Mouse (Mus musculus): ENCODE data around the gene Selplg. TPM values are rescaled to one million over a fixed set of nuclear protein-coding genes. Genes with fewer than 3 reads are reported as not detected.
A peak's percentile ranks its signal among the peaks of the same experiment; 100 is the strongest.

The Selplg gene
- total RNA-seq, 2 experiments from 2014 or later: 1.5 to 2.7 TPM

GRCm38 (mm10) chr5:113775585-113775984 lies 56.9 kb downstream of the Selplg start:
- intact Hi-C loops (cut with DNase I): loop anchor here (10.0 kb wide), 1 partner anchor 169 kb away; no protein-coding TSS in a partner anchor
- no peak for DNase-seq

DNA sequence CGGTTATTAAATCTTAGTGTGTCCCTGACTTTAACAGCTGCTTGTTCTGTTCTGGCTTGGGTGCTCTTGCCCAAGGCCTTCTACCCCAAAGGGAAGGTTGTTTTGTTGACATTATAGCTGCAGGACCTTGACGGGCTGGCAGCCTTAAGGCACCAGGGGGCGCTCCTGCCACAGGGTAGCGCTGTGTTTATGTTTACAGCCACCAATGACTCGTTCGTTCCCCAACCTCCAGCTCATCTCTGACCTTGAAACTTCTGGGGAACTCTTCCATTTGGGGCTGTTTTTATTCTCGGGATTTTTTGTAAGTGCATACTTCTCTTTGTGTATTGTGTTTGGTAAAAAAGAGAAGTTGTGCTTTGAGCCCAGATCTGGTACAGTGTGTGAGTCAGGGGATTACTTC lies 58.8 kb downstream of the Selplg start:
- intact Hi-C loops (cut with DNase I): loop anchor here (5.0 to 10.0 kb wide), 2 partner anchors 44 to 171 kb away; no protein-coding TSS in a partner anchor
- peak; percentile 88 for DNase-seq

DNA sequence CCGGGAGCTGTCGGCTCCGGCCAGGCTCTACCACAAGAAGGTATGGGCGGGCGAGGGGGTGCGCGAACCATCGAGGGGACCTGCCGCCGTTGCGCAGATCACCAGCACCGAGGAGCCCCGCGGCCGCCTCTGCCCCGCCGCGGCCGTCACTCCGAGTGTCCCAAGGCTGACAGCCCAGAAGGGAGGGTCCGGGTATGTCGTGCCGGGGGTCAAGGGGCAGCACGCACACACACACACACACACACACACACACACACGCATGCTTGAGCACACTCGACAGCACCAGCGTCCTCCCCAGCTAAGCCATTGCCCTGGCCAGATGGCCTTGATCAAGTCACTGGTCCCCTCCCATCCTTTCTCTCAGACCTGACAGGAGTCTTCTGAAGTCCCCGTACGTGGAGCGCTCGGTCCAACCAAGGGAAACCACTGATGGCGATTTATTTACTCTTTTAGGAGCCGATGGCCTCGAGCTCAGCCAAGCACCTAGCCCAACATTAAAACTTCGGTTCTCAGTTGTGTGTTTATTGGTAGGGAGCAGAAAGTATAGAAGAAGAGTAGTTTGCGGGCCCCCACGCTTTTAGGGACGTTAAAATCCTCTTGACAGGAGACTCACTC lies 59.4 kb downstream of the Selplg start:
- DNase-seq: no peak
- intact Hi-C loops (cut with DNase I): loop anchor here (5.0 to 10.0 kb wide), 2 partner anchors 44 to 172 kb away; no protein-coding TSS in a partner anchor

- DNase-seq: peak; percentile 96
- intact Hi-C loops (cut with DNase I): loop anchor here (5.0 to 10.0 kb wide), 2 partner anchors 45 to 172 kb away; no protein-coding TSS in a partner anchor
Observed at GRCm38 (mm10) chr5:113772450-113772895, 60.0 kb downstream of the Selplg start, which contains the start of the genes Sart3 and Iscu. Sart3 (minus strand) TSS chr5:113772510. Iscu (plus strand) TSS chr5:113772748.

- peak; percentile 87 for DNase-seq
- intact Hi-C loops (cut with DNase I): loop anchor here (5.0 to 10.0 kb wide), 2 partner anchors 46 to 173 kb away; no protein-coding TSS in a partner anchor
Observed at GRCm38 (mm10) chr5:113771213-113772162, 61.0 kb downstream of the Selplg start.

DNA sequence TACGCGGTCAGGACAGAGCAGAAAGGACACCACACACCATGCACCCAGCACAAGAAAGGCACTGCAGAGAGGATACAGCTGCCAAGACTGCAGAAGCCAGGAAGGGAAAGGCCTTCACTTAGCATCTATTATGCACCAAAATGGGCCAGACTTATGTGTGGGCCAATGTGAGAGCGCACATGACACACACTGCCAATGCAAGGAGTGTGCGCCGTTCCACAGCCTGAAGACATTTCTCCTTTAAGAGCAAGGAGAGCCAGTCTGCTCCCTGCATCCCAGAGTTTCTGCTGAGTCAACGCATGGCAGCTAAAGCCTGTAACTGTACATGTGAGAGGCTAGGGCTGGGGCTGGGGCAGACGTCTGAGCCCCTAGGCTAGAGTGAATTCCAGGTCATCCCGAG lies 63.6 kb downstream of the Selplg start:
- intact Hi-C loops (cut with DNase I): no loop called here
- no peak for DNase-seq

Other genes with a start within 250 kb of the Selplg start
- 1 to 10 TPM; 2.7 to 2.9 TPM for gene Cmklr1, start 182.2 kb downstream of the Selplg start, total RNA-seq (2021)
- not detected for gene 1700069L16Rik, start 107.9 kb downstream of the Selplg start, total RNA-seq (2021)
- gene Ficd, start 96.8 kb downstream of the Selplg start, total RNA-seq (2021): 1 to 10 TPM; 5.7 to 7.8 TPM
- 10 to 100 TPM; 46.8 to 50.1 TPM for gene Sart3, start 60.1 kb downstream of the Selplg start, total RNA-seq (2021)
- gene Iscu, start 59.9 kb downstream of the Selplg start, total RNA-seq (2021): 10 to 100 TPM; 39.9 to 43.0 TPM
- gene Tmem119, start 32.1 kb downstream of the Selplg start, total RNA-seq (2021): 1 to 10 TPM; 3.3 to 4.6 TPM
- gene Coro1c, start 76.1 kb upstream of the Selplg start, total RNA-seq (2021): 100 to 1,000 TPM; 183 to 194 TPM
- gene Ssh1, start 161.2 kb upstream of the Selplg start, total RNA-seq (2021): 10 to 100 TPM; 36.1 to 36.9 TPM
- gene Dao, start 171.1 kb upstream of the Selplg start, total RNA-seq (2021): not detected
- gene Usp30, start 232.8 kb upstream of the Selplg start, total RNA-seq (2021): 10 to 100 TPM; 31.6 to 34.8 TPM